19 mouse cellular contexts compared by ENCODE assay signal in the genomic region with DNA sequence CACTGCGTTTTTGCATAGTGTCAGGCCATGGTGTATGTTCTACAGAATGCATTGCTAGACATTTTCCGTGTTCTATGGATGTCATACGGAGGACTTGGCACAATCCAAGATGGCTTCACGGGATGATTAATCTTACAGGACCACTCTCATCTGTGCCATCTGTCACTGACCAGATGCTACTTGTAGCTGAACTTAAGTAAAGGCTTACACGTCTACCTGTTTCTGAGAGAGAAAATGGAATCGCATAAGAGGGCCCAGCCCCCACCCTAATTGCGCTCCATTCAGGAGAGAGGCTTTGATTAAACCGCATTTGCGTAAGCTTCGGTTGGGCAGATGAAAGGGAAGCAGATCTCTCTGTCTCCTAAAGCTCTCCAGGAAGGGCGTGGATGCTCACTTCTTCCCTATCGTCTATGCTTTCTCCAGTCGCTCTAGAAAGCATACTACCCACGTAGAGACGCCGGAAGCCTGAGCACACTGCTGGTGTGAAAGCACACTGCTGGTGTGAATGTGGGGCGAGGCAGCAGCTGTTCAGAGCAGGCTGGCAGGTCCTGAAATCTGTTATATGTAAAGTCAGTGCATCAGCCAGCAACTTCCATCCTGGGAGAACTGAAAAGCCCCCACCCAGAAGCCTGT.
DNase-seq lines count a peak whose midpoint lies in the region; ATAC-seq lines count a peak whose summit lies in the region.
"Had no signal": no experiment of that assay in that cellular context is flagged by ENCODE, and none has a peak within 500 bp of the region (broad histone marks: within the 10 kb centered on the region; RNA-seq: fewer than 3 reads in every experiment).

No protein-coding gene starts in this region.

- no peak overlapping the region for H3K9ac ChIP-seq in forebrain, embryonic 14.5 days (ENCODE audit: low read length)
- H3K9ac ChIP-seq: embryonic facial prominence, embryonic 15.5 days; intestine, embryonic 15.5 days; liver, postnatal 0 days had no signal

- 44% methylated on average over 17 of the region's 17 CpGs for WGBS in forebrain, embryonic 14.5 days
- WGBS in forebrain, embryonic 10.5 days = 71% methylated on average over 17 of the region's 17 CpGs

- DNase-seq in forebrain, embryonic 14.5 days (ENCODE audit: low spot score) = peak; percentile 44
- no peak for DNase-seq in forebrain, embryonic 10.5 days (ENCODE audit: extremely low spot score, low spot score)
- peak; percentile 45 to 74 for DNase-seq in left cerebral cortex, postnatal 25 days (ENCODE audit: low spot score in 2 of 2)
- no peak for DNase-seq in left cerebral cortex, postnatal 4 days
- peak; percentile 88 for DNase-seq in brain, adult 2 months (ENCODE audit: low read depth, low spot score)
- peak; percentile 57 to 75 for DNase-seq in right cerebral cortex, postnatal 10 days (ENCODE audit: low spot score in 2 of 2)
- DNase-seq in lung, postnatal 25 days (ENCODE audit: low spot score) = no peak
- DNase-seq in thymus, postnatal 10 days (ENCODE audit: low spot score in 2 of 2) = no peak
- DNase-seq: adrenal gland, postnatal 14 days; cerebellum, adult 8-10 months; kidney, postnatal 4 days; liver; liver, postnatal 0 days; lung, postnatal 36 days; thymus, postnatal 4 days had no signal

- H3K9me3 ChIP-seq in forebrain, embryonic 14.5 days (replicated peaks; ENCODE audit: control insufficient read depth, low read length) = no peaks in the 10 kb centered on the region
- H3K9me3 ChIP-seq in forebrain, embryonic 10.5 days = peaks cover 13% of the 10 kb centered on the region
- H3K9me3 ChIP-seq: embryonic facial prominence, embryonic 15.5 days; intestine, embryonic 15.5 days had no signal

- H3K4me2 ChIP-seq in forebrain, embryonic 14.5 days (ENCODE audit: low read length) = no peak overlapping the region
- H3K4me2 ChIP-seq: embryonic facial prominence, embryonic 15.5 days; heart, embryonic 11.5 days; intestine, embryonic 15.5 days had no signal

- no peaks in the 10 kb centered on the region for H3K27me3 ChIP-seq in forebrain, embryonic 14.5 days (replicated peaks; ENCODE audit: control insufficient read depth, insufficient read depth, low read length)
- no peaks in the 10 kb centered on the region for H3K27me3 ChIP-seq in forebrain, embryonic 10.5 days (ENCODE audit: poor library complexity, severe bottlenecking)
- H3K27me3 ChIP-seq: embryonic facial prominence, embryonic 15.5 days; intestine, embryonic 15.5 days had no signal

- H3K4me1 ChIP-seq in forebrain, embryonic 14.5 days (ENCODE audit: control insufficient read depth, insufficient read depth, low read length) = peaks cover 19% of the 10 kb centered on the region
- peaks cover 28% of the 10 kb centered on the region for H3K4me1 ChIP-seq in forebrain, embryonic 10.5 days

- peak; percentile 38; the same call in 1 of the 2 replicates for ATAC-seq in forebrain, embryonic 14.5 days
- ATAC-seq: activated CD4-positive, CD25-positive, alpha-beta regulatory T cell, adult 4 months; intestine, embryonic 15.5 days; liver, postnatal 0 days had no signal

- H3K36me3 ChIP-seq in forebrain, embryonic 14.5 days (ENCODE audit: control insufficient read depth, insufficient read depth, low read length) = no peaks in the 10 kb centered on the region
- no peaks in the 10 kb centered on the region; the same call in 1 of the 2 replicates for H3K36me3 ChIP-seq in forebrain, embryonic 10.5 days (replicated peaks)
- H3K36me3 ChIP-seq: embryonic facial prominence, embryonic 15.5 days; intestine, embryonic 15.5 days had no signal

- intact Hi-C loops in left cerebral cortex, postnatal 25 days (cut with DNase I) = no loop called here
- intact Hi-C loops in left cerebral cortex, postnatal 4 days (cut with DNase I) = no loop called here

- no peak overlapping the region for H3K4me3 ChIP-seq in forebrain, embryonic 14.5 days (ENCODE audit: low read depth, low read length)
- no peak overlapping the region for H3K4me3 ChIP-seq in forebrain, embryonic 10.5 days
- H3K4me3 ChIP-seq: embryonic facial prominence, embryonic 15.5 days; intestine, embryonic 15.5 days had no signal

- peak overlapping the region; percentile 41; the same call in 1 of the 2 replicates for H3K27ac ChIP-seq in forebrain, embryonic 14.5 days (ENCODE audit: low read depth, low read length)
- H3K27ac ChIP-seq in forebrain, embryonic 10.5 days = no peak overlapping the region
- H3K27ac ChIP-seq: embryonic facial prominence, embryonic 15.5 days; intestine, embryonic 15.5 days had no signal

Comparison
In these comparisons a context has a peak if more than half of its experiments do, and no peak if none do; other contexts are left out.
1. DNase-seq: peak in forebrain, embryonic 14.5 days (single experiment), left cerebral cortex, postnatal 25 days (2 of 2), brain, adult 2 months (single experiment) and right cerebral cortex, postnatal 10 days (2 of 2); none in forebrain, embryonic 10.5 days (single experiment), left cerebral cortex, postnatal 4 days (single experiment), lung, postnatal 25 days (single experiment) and thymus, postnatal 10 days (0 of 2).